Mouse (Mus musculus) heart, adult 18-20 months (tissue): ENCODE results near the gene Dlgap4. TPM values are rescaled to one million over a fixed set of nuclear protein-coding genes. Genes with fewer than 3 reads are reported as not detected.

ENCODE experiments used
- DNase-seq, 2 experiments: peaks; one replicate each; pipeline ENCODE4 v3.0.0; 2021 to 2022; ENCODE audit warnings: mixed read lengths in 1 of 2
- total RNA-seq, 2 experiments: library from RNA; stranded (reverse); gene quantifications; 2 replicates each; pipeline ENCODE4 v1.2.3; 2021

Dlgap4 gene
- total RNA-seq, 2 experiments from 2014 or later, result 31.7 to 36.7 TPM

DNA sequence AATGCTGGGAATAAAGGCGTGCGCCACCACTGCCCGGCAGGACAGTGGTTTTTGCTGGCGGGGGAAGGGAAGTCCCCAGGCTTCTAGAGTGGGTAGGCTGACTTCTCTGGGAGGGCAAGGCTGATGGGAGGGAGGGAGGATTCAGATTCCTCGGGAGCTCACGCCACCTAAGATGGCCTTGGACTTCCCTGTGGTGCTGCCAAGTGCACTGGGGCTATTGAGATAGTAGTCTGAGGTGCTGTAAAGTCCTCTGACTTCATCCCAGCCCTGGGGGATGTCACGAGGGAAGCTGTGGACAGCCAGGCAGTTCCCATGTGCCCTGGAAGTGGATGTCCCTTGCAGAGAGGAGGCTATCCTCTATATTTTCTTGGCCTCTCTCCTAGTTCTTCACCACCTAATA, 124.5 kb downstream of the Dlgap4 start:
- DNase-seq, result peak; percentile 62

- DNase-seq, result no peak
Measured at GRCm38 (mm10) chr2:156741265-156741664, 127.8 kb downstream of the Dlgap4 start.

DNA sequence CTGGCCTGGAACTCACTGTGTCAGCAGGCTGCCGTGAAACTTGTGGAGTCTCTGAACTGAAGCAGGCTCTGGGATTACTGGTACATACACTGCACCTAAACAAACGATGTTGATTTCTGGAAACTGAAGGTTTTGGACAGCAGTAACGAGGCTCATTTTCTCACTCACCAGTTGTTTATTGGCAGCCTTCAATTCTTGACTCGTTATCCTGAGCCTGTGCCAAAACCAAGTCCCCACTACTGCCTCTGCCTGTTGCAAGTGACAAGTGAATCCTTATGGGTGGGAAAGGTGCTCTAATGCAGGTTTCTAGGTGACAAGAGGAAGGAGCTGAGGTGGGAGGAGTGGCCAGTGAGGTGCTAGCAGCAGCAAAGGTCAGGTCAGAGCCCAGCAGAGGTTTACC, 128.5 kb downstream of the Dlgap4 start:
- DNase-seq, result no peak

DNA sequence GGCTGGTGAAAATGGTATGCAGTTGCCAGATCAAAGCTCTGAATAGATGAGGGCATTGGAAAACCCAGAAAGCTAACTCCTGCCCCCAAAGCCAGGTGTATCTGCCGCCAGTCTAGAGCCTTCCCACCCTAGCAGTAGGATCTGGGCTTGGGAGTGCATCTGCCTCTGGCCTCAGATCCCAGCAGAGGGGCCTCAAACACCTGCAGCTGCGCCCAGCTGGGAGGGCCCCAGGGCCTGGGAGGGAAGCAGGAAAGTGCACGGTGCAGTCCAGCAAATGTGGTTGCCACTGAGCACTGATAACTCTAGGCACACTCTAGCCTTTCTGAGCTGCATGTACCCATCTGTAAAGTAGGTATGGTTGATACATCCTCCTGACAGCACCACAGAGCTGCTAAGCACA, 129.7 kb downstream of the Dlgap4 start:
- DNase-seq, result no peak

DNA sequence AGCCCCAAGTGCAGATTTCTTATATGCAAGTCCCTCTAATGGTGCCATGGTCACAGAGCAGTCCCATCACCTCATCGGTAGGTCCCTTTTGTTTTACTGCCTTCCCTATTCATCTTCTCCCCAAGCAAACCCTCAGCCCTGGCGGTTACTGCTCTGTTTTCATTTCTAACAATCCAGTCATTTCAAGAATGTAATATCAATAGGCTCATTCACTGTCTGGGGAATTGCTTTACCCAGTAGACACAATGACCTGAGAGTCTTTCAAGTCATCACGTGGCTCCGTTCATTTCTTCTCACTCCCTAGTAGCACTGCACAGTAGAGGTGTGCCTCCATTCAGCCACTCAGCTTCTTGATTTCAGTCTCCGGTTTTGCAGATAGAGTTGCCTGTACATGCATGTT, 130.9 kb downstream of the Dlgap4 start:
- DNase-seq, result no peak

GRCm38 (mm10) chr2:156747315-156747714, 133.8 kb downstream of the Dlgap4 start:
- no peak for DNase-seq

DNA sequence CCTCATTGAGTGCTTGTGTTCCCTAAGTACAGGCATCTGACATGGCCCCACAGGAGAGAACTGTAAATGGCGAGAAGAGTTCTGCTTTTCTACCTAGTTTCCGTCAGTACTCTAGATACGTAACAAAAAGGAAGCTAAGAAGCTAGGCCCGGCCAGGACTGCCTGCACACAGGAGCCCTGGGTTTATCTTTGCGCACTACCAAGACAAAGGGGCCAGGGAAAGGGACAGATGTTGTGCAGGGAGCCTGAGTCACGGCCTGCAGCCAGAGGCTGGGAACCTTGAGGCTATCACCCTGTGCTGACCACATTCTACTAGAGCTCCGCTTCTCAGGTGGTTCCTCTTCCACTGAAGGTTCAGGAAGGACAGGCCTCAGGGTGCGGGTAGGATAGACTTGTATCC, 136.2 kb downstream of the Dlgap4 start:
- no peak for DNase-seq

DNA sequence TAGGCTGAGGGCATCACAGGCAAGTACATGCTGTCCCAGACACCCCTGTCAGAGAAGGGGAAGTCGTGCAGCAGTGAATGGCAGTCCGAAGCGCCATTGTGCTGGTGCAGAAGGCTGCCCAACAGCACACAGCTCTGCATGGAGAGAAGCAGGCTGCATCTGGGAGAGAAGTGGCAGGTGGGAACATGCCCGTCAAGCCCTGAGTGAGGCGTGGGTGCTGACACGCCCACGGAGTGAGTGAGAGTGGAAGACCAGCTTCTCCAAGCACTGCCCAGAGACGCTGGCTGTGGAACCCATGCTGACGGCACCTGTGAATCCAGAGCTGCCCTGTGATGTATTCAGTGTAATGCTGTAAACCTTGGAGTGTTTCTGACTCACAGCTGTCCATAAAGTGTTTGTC, 143.4 kb downstream of the Dlgap4 start:
- DNase-seq, result no peak

DNA sequence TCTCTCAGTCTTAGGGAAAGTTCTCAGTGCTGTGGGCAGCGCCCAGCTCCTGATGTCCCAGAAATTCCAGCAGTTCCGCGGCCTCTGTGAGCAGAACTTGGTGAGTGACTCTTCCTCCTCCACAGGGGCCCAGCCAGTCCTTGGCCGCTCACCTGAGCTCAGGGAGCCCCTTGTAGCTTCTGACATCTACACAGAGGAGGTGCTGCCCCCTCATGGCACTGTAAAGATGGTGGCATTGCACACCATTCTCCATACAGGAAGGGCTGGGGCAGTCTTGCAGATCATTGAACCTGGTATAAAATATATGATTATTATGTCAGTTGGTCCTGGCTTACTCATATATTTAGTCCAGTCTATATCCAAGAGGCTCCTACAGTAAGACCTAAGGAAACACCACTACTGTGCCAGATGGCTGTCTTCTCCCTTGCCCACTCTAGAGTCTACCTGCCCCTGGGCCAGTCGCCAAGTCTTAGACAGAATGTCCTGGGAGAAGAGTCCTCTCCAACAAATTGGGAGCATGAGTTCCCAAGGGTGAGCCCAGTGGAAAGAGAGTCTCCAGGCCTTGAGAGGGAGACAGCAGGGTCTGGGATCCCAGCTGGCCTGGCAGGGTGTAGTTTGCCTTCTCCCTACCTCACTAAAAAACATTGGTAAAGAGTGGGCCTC, 147.5 kb downstream of the Dlgap4 start:
- no peak for DNase-seq

GRCm38 (mm10) chr2:156761521-156762278, 148.2 kb downstream of the Dlgap4 start:
- no peak for DNase-seq

DNA sequence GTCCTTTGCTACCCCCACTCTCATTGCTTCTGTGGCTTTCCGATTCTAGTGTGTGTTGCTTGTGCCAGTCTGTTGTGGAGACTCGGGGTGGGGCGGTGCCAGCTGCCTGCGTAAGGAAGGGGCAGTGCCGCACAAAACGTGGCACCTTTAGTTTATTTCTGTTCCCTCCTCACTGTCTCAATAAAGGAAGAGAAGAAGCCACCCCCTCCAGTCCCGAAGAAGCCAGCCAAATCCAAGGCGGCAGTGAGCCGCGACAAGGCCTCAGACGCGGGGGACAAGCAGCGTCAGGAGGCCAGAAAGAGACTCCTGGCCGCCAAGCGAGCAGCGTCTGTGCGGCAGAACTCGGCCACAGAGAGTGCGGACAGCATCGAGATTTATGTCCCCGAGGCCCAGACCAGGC, 149.0 kb downstream of the Dlgap4 start:
- DNase-seq, result no peak

GRCm38 (mm10) chr2:156763101-156763500, 149.6 kb downstream of the Dlgap4 start:
- peak; percentile 62 to 73 for DNase-seq

GRCm38 (mm10) chr2:156764022-156764421, 150.5 kb downstream of the Dlgap4 start:
- DNase-seq, result no peak

- no peak for DNase-seq
Measured at GRCm38 (mm10) chr2:156764747-156765146, 151.2 kb downstream of the Dlgap4 start.

DNA sequence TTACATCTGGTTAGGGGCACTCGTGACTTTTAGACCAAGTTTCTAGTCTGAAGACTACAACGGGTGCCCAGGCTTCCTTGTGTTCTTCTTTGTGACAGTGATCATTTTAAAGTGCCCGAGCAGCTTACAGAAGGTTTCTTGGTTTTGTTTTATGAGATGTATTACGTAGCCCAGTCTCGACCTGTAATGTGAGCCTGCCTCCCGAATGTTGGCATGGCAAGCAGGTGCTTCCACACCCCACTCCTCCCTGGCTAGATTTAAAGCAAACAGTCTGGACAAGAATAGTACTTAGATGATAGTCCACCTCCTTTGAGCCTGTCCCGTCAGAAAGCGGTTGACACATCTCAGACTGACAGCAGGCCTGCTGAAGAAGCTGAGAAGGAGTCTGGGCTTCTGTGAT, 152.1 kb downstream of the Dlgap4 start:
- no peak for DNase-seq

DNA sequence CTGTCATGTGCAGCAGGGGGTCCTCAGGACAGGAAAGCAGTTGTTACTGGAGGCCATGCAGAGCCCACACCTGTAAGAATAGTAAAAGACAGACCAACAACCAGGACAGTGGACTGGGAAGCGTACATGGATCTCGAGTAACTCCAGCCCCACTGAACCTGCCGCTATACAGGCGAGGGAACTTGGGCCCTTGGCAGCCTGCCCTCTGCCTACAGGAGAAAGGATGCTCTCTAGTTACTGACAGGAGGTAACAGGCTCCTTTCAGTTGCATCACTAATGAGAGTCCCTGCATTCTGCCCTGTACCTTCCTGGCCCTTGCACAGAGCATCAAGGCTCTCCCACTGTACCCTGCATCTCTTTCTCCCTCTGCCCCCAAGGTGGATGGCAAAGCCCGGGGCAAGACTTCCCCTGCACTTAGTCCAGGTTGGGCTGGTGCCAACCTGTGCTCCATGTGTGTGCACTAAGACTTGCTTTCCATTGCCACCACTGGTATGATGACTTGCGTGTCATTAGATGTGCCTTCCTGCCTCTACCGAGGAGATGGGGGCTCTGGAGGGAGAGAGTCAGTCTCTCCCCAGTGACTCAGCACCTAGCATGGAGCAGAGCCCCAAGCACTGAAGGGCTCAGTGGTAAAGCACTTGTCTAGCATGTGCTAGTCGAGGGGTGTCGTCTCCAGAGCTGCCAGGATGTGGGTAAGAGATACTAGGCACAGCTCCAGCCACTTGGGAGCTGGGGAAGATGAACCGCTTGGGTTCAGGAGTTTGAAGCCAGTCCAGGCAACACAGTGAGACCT, 152.9 kb downstream of the Dlgap4 start:
- no peak for DNase-seq

- DNase-seq, result no peak
Measured at GRCm38 (mm10) chr2:156767108-156767507, 153.6 kb downstream of the Dlgap4 start.

GRCm38 (mm10) chr2:156769274-156769673, 155.8 kb downstream of the Dlgap4 start:
- no peak for DNase-seq

GRCm38 (mm10) chr2:156773470-156773869, 160.0 kb downstream of the Dlgap4 start:
- DNase-seq, result no peak

- no peak for DNase-seq
Measured at GRCm38 (mm10) chr2:156774035-156774737, 160.7 kb downstream of the Dlgap4 start.

- DNase-seq, result peak; percentile 59 to 60
Measured at GRCm38 (mm10) chr2:156774738-156775454, 161.4 kb downstream of the Dlgap4 start, which contains the start of gene Myl9. Gene Myl9 (plus strand): TSS chr2:156775420.
